Mouse (Mus musculus) heart, adult 8-10 months (tissue): ENCODE data around the gene Lilr4b. TPM values are rescaled to one million over a fixed set of nuclear protein-coding genes. Genes with fewer than 3 reads are reported as not detected.
"Not testable (repeated sequence)": the region's sequence is repeated elsewhere in the genome, so short reads cannot be mapped to it uniquely, and the experiment has no call there.

Experiments used
- DNase-seq: peaks from one replicate; pipeline ENCODE4 v3.0.0; 2022; ENCODE audit warnings: low spot score
- total RNA-seq, 4 experiments: library from RNA; stranded (reverse); gene quantifications; 2 replicates each; pipeline ENCODE4 v1.2.4; 2022

Lilr4b gene
- total RNA-seq: 1 to 10 TPM; 1.1 to 3.8 (median 2.0) TPM

GRCm38 (mm10) chr10:51480397-51480796 lies at the start of gene Lilr4b, which contains the start of gene Gm49339:
Gene Lilr4b, plus strand, starts transcription at chr10:51480632.
Gene Gm49339, plus strand, starts transcription at chr10:51480612.
- DNase-seq: not testable (repeated sequence)

GRCm38 (mm10) chr10:51432940-51433339 lies 47.5 kb upstream of the Lilr4b start:
- DNase-seq: no peak

- DNase-seq: no peak
These were observed 44.7 kb upstream of the Lilr4b start for GRCm38 (mm10) chr10:51435684-51436083.

GRCm38 (mm10) chr10:51451610-51452009 lies 28.8 kb upstream of the Lilr4b start:
- DNase-seq: no peak

DNA sequence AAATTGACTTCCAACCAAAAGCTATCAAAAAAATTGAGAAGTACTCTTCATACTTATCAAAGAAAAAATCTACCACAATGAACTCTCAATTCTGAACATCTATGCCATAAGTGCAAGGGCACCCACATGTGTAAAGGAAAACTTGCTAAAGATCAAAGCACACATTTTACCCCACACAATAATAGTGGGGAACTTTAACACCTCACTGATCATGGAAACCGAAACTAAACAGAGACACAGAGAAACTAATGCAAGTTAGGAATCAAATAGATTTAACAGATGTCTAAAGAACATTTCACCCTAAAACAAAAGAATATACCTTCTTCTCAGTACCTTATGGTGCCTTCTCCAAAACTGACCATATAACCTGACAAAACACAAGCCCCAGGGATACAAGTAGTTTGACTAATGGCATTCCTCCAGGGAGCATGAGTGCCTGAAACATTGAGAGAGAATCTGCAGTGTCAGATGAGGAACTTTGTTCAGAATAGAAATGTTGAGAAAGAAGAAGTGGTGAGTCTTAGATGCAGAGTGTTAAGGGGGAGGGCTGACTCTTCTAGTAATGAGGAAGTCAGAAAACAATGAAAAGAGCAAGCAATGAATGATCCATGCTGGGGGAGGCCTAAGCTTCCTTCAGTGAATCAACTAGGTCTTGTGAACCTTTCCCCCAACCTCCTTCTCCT lies 26.7 kb upstream of the Lilr4b start:
- peak; percentile 40 for DNase-seq

DNA sequence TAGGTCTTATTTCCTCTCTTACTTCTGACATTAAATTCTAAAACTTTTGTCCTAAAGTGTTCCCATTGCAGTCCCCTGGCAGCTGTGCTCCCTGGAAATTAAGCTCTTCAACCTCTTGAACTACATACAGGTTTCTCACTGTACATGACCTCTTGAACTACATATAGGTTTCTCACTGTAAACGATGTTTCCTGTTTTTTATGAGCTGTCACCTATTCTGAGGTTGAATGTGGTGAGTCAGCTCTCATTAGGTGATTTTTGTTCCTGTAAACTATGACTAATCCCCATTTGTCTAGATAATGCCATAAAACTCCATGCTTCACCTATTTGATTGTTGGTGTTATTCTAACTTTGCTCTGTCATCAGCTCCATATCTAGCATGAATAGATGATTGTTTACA lies 26.1 kb upstream of the Lilr4b start:
- no peak for DNase-seq

DNA sequence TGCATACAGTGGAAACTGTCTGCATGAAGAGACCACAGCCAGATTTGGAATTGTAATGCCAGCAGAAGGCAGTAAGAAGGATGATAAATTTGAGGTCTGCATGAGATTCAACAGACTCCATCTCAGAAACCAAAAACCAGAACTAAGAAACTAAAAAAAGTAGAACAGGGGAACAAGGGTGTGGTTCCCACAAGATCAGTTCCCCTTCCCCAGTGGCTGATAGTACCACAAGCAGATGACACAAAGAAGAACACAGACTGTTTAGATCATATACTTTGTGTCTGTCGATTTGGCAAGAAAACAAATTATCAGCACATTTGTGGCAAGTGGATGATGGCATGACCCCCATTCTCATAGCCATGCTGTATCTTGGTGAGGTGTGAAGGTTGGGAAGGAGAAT lies 24.7 kb upstream of the Lilr4b start:
- peak; percentile 20 for DNase-seq

GRCm38 (mm10) chr10:51456369-51456768 lies 24.1 kb upstream of the Lilr4b start:
- DNase-seq: no peak

GRCm38 (mm10) chr10:51463800-51464199 lies 16.6 kb upstream of the Lilr4b start:
- not testable (repeated sequence) for DNase-seq

DNA sequence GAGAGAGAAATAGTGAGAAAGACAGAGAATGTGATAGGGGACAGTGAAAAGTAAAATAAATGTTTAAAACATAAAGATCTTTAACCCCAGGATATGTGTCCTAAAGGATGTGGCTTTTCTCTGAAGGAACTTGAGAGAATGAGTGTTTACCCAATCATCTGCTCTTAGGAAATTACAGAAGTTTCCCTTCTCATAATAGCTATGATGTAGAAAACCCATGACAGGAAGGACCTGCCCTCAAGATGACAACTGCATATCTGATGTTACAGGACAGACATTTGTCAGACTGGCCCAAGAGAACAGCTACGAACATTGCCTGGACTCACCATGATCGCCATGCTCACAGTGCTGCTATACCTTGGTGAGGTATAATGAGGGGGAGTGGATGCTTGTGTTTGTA lies 10.3 kb downstream of the Lilr4b start, which contains the start of gene Lilrb4a:
Lilrb4a (plus strand) TSS at position 266 of the 400 bp plus-strand sequence.
- peak; percentile 19 for DNase-seq

DNA sequence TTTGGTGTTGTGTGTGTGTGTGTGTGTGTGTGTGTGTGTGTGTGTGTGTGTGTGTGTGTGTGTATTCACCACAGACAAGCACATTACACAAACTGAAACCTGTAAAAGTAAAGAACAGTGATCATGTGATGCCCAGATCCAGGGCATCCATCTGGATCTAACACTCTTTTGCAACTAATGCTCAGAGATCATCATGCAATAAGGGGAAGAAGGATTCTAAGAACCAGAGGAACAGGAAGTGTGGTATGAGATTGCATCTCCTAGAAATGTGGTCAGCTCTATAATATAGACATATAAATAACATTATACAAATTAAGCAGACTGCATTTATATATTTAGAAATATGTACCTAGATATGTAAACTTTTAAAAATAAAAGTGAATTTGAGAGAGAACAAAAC lies 39.6 kb downstream of the Lilr4b start:
- DNase-seq: no peak

DNA sequence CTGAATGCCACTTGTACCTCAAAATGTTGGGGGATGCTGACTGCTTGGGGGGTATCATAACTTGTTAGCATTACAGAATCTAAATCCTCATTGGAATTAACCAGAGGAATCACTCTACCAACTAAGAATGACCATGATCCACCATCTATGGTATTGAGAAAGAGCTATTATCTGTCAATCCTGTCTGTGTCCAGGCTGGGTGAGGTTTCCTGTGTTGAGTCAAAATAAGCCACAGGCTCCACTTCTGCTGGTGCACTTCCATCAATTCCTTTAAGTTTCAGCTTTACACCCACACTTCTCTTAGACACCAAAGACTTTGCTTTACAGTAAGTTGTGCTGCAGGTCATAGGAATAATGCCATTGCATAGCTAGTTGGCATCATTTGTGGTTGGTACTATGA lies 41.0 kb downstream of the Lilr4b start:
- DNase-seq: no peak

GRCm38 (mm10) chr10:51526090-51526489 lies 45.7 kb downstream of the Lilr4b start:
- no peak for DNase-seq

DNA sequence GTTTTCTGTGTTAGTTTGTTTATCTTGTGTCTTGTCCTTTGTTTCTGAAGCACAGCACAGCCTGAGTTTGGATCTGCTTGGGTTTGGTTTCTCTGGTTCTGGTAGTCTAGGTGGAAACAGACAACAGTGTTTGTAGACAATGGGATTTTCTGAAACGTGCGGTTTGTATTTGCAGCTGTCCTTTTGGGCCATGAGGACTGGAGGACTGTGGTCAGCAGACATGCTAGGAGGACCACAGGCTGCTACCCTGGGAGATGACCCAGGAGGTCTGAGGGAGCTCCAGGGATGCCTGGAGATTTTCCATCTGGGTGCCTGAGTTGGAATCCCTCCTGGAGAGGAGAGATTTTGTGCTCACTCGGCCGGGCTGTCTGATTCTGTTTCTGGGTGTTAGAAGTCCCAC lies 46.2 kb downstream of the Lilr4b start:
- DNase-seq: no peak

DNA sequence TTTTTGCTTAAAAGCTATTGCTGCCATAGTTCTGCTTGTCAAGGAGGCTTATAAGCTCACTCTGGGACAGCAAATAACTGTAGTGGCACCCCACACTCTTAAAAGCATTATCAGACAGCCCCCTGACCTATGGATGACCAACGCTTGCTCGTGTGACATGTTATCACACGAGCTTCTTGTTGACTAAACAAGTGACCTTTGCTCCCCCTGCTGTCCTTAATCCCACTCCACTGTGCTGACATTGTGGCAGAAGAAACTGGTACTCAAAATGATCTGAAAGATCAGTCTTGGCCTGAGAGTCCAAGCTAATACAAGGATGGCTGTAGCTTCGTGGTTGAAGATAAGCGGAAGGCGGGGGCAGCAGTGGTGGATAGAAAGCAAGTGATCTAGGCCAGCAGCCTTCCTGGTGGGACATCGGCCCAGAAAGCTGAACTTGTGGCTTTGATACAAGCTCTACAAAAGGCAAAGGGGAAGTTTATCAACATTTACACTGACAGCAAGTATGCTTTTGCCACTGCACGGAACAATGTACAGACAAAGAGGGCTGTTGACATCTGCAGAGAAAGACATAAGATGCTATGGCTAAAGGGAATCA lies 48.5 kb downstream of the Lilr4b start:
- DNase-seq: no peak

GRCm38 (mm10) chr10:51529497-51529896 lies 49.1 kb downstream of the Lilr4b start:
- DNase-seq: no peak

- no peak for DNase-seq
These were observed 50.4 kb downstream of the Lilr4b start for GRCm38 (mm10) chr10:51530813-51531212.

Other genes starting within 250 kb of the Lilr4b start
- gene Gm49339, start within 50 bp of the Lilr4b start, total RNA-seq: under 1 TPM in 3 of 4 experiments, not detected in 1; 0.34 to 0.75 (median 0.72) TPM
- 1 to 10 TPM in 3 of 4 experiments, under 1 TPM in 1; 0.88 to 5.6 (median 1.7) TPM for gene Lilrb4a, start 10.3 kb downstream of the Lilr4b start, total RNA-seq
- not detected for gene Fam162b, start 109.9 kb downstream of the Lilr4b start, total RNA-seq
- gene Gprc6a, start 150.8 kb downstream of the Lilr4b start, total RNA-seq: not detected
- gene Rfx6, start 197.1 kb downstream of the Lilr4b start, total RNA-seq: not detected